Mouse (Mus musculus) neural tube, embryonic 12.5 days (tissue): ENCODE data around the gene Trim45. TPM values are rescaled to one million over a fixed set of nuclear protein-coding genes. Genes with fewer than 3 reads are reported as not detected.

ENCODE experiments used
- ATAC-seq: fragments of 200-750 bp; cut with Nextera tagmentation; 2 replicates; pipeline ENCODE4 v1.8.0; 2017; ENCODE audit warnings: low read depth, mild to moderate bottlenecking, moderate TSS enrichment, moderate library complexity; ENCODE audit not compliant: low FRiP score
- H3K27ac ChIP-seq: fragments of 300-500 bp; sonication (generic); 2 replicates; pipeline ENCODE4 v1.5.1; 2016
- H3K27me3 ChIP-seq: fragments of 300-500 bp; sonication (generic); replicated peaks from 2 replicates; pipeline ENCODE4 v1.6.1; 2016; ENCODE audit warnings: mild to moderate bottlenecking
- H3K36me3 ChIP-seq: fragments of 300-500 bp; sonication (generic); 2 replicates; pipeline ENCODE4 v1.6.1; 2016; ENCODE audit warnings: mild to moderate bottlenecking
- H3K4me1 ChIP-seq: fragments of 300-500 bp; sonication (generic); 2 replicates; pipeline ENCODE4 v1.6.1; 2016
- H3K4me2 ChIP-seq: fragments of 300-500 bp; sonication (generic); replicated peaks from 2 replicates; pipeline ENCODE4 v1.6.1; 2016; ENCODE audit warnings: mild to moderate bottlenecking
- H3K4me3 ChIP-seq: fragments of 300-500 bp; sonication (generic); 2 replicates; pipeline ENCODE4 v1.5.1; 2016
- H3K9ac ChIP-seq: fragments of 300-500 bp; sonication (generic); 2 replicates; pipeline ENCODE4 v1.6.1; 2016; ENCODE audit warnings: mild to moderate bottlenecking
- H3K9me3 ChIP-seq: fragments of 300-500 bp; sonication (generic); 2 replicates; pipeline ENCODE4 v1.6.1; 2016; ENCODE audit warnings: mild to moderate bottlenecking
- WGBS: fragments of 180-500 bp; shearing (Covaris S2); methylation state at CpG from one replicate; pipeline ENCODE4 v1.1.7; 2016; 5-methylcytosine and 5-hydroxymethylcytosine counted together
- polyA plus RNA-seq: library from polyadenylated mRNA; unstranded; fragments of >200 nt; fragmentation: Nextera tagmentation; extraction: Ambion mirVana; gene quantifications from 2 replicates; pipeline ENCODE4 v1.2.1, GENCODE M21; 2016

Trim45 gene
- polyA plus RNA-seq, 1 experiment from 2014 or later = 6.4 TPM

DNA sequence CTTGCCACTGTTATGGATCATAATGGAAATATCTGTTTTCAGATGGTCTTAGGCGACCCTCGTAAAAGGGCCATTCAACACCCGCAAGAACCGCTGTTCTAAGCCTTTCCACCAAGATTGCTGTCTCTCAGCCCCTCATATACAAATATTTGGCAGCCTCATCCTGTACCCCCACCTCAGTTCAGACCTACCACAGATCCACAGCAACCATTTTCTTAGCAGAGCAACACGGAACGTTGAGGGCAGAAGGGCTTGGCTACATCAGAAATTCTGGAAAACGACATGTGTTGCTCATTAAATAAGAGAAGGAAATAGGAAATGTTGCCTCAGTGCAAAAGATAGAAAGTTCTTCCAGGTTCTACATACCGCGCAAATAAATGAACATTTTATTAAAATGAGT lies 11.0 kb upstream of the Trim45 start:
- no peak overlapping the region for H3K4me3 ChIP-seq
- no peak for ATAC-seq
- 78% methylated on average over 9 of the region's 9 CpGs for WGBS
- no peaks in the 10 kb centered on the region for H3K27me3 ChIP-seq
- H3K9me3 ChIP-seq = no peaks in the 10 kb centered on the region
- no peak overlapping the region for H3K4me2 ChIP-seq
- H3K36me3 ChIP-seq = no peaks in the 10 kb centered on the region
- no peak overlapping the region for H3K9ac ChIP-seq
- H3K27ac ChIP-seq = no peak overlapping the region
- no peaks in the 10 kb centered on the region for H3K4me1 ChIP-seq

DNA sequence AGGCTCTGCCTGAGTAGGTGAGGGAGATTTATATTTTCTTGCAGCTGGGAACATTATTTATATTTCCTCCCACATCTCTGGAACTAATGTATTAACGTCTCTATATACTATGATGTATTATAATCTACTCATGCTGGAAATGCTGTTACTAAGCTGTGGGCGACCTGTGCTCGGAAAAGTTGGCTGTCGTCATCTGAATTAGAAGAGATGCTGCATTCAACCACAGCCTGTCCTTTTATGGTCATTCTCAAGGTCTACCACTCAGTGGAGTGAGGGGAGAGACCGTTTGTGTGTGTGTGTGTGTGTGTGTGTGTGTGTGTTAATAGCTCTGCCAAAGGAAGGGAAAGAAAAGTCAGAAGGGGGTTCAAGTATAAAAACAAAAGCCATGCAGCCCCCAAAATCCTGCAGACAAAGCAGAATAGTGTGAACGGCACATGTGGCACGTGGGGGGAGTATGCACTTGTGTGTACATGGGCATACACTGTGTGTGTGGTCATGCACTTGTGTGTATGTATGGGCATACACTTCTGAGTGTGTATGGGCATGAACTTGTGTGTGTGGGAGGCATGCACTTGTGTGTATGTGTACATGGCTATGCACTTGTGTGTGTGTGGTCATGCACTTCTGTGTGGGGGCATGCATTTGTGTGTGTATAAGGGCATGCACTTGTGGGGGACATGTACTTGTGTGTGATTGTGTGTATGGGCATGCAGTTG lies 10.3 kb upstream of the Trim45 start:
- no peak for ATAC-seq
- Histone ChIP-seq H3K4me1 (no peaks in the 10 kb centered on the region), H3K27me3 (no peaks in the 10 kb centered on the region), H3K9ac (no peak overlapping the region), H3K4me3 (no peak overlapping the region), H3K9me3 (no peaks in the 10 kb centered on the region), H3K36me3 (no peaks in the 10 kb centered on the region), H3K4me2 (no peak overlapping the region), H3K27ac (no peak overlapping the region)
- 73% methylated on average over 7 of the region's 7 CpGs for WGBS

DNA sequence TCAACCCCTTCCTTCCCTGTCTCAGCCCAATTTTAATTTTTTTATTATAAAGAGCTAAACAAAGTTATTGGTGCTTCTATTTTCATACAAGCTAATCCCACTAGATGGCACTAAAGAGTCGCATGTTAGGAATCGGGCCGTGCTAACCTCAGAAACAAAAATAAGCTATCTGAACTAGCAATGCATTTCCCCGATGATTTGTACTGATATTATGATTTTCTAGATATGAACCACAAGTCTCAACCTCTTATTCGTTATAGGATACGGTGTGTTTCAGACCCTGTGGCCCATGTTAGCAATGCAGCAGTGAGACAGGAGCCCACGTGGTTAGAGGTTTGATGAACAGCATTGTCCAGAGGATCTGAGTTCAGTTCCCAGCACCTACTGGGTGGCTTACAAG lies 5.2 kb upstream of the Trim45 start:
- ATAC-seq = no peak
- 29% methylated on average over 7 of the region's 7 CpGs for WGBS

DNA sequence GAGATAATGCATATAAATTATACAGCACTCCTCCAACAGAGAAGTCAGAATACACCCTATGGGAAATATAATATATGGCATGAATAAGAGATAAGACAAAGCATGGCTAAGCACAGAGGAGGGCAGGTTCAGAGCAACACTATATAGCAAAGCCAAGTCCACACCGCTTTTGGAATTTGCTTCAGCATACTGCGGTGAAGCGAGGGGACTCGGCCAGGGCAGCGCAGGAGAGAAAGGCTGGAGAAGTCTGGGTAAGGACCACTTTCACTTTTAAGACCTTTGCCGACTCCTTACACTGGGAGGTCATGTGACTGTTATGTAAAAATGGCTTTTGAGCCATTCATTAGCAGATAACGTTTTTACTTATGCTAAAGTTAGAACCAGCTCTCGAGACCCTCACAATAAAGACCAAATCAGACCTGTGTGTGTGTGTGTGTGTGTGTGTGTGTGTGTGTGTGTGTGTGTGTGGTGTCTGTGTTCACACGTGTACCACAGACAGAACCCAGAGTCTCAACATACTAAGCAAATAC lies 1.3 kb upstream of the Trim45 start:
- WGBS = 82% methylated on average over 9 of the region's 9 CpGs

More for the DNA sequence above, 5.2 kb upstream of the Trim45 start:
- no peak overlapping the region for H3K9ac ChIP-seq
- H3K36me3 ChIP-seq = no peaks in the 10 kb centered on the region
- no peaks in the 10 kb centered on the region for H3K4me1 ChIP-seq
- no peak overlapping the region for H3K27ac ChIP-seq
- H3K9me3 ChIP-seq = no peaks in the 10 kb centered on the region
- H3K4me2 ChIP-seq = no peak overlapping the region
- no peak overlapping the region for H3K4me3 ChIP-seq
- no peaks in the 10 kb centered on the region for H3K27me3 ChIP-seq

DNA sequence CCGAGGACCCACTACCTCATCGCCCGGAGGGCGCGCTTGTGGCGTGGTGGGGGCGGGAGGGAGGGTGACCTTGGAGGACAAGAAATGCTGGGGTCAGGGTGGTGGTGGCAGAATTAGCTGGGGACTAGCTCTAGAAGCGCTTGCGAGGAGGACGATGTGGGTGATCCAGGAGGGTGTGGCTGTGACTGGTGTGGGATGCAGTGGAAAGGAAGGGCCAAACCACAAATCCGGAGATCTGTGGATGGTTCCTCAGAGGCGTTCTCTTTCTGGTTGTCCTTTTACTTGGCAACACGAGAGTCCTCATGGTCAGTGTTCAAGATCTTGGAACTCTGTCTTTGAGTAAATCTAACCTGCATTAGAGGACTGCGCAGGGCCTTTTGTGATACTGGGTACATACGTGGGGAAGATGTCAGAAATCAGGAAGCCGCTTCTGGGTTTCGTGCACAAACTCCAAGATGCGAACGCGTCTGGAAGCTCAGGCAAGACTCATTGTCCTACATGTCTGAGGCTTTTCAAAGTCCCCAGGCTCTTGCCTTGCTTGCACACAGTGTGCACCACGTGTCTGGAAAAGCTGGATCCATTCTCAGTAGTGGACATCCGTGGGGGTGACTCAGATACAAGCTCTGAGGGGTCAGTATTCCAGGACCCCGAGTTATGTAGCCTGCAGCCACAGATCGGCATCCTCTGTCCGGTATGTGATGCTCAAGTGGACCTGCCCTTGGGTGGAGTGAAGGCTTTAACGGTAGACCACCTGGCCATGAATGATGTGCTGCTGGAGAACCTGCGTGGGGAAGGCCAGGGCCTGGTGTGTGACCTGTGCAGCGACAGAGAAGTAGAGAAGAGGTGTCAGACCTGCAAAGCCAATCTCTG lies 739 bp downstream of the Trim45 start:
- Histone ChIP-seq H3K9me3 (no peaks in the 10 kb centered on the region), H3K4me2 (peak overlapping the region; percentile 58), H3K27me3 (no peaks in the 10 kb centered on the region), H3K9ac (peak overlapping the region; percentile 70), H3K27ac (no peak overlapping the region), H3K36me3 (peaks cover 7% of the 10 kb centered on the region; the same call in 1 of the 2 replicates), H3K4me3 (peak overlapping the region; percentile 57), H3K4me1 (peaks cover 42% of the 10 kb centered on the region)
- peak; percentile 65 for ATAC-seq
- 42% methylated on average over 28 of the region's 28 CpGs for WGBS

More for the DNA sequence above, 1.3 kb upstream of the Trim45 start:
- no peak overlapping the region for H3K9ac ChIP-seq
- no peaks in the 10 kb centered on the region for H3K9me3 ChIP-seq
- H3K36me3 ChIP-seq = peaks cover 5% of the 10 kb centered on the region; the same call in 1 of the 2 replicates
- H3K27ac ChIP-seq = no peak overlapping the region
- no peaks in the 10 kb centered on the region for H3K27me3 ChIP-seq
- H3K4me3 ChIP-seq = no peak overlapping the region
- no peak overlapping the region for H3K4me2 ChIP-seq
- no peak for ATAC-seq
- H3K4me1 ChIP-seq = peaks cover 25% of the 10 kb centered on the region

DNA sequence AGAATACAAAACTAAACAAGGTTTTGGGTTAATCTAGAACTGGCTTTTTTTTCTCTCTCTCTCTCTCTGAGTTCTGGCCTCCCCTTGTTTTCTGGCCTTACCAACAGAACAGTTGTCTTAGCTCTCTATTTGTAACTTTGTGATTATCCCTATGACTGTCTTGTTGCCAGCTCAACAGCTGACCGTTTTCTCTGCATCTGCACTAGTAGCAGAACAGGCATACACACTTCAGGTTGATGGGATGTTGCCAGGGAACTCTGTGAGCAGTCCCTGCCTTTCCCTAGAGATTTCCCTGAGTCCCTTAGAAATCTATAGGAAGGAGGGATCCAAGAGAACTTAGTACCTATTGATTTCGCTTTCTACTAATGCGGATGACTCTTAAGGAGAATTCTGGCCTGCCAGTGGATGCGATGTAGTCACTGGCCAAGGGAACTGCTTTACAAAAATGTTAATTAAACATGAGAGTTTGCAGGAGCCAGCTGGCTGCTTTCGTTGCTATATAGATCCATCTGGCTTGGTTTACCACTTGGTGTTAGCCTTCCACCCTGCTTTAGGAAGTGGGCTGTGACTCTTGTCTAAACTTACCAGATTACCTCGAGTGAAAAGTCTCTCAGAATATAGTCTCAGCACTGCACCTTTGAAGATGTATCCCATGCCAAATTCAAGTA lies 2.2 kb downstream of the Trim45 start:
- H3K27me3 ChIP-seq = no peaks in the 10 kb centered on the region
- H3K9me3 ChIP-seq = no peaks in the 10 kb centered on the region
- ATAC-seq = no peak
- H3K4me2 ChIP-seq = 0 out of 2 replicates have a peak overlapping the region, but pooled peaks have one; percentile 58
- no peak overlapping the region for H3K27ac ChIP-seq
- 79% methylated on average over 6 of the region's 6 CpGs for WGBS
- H3K4me3 ChIP-seq = no peak overlapping the region
- H3K36me3 ChIP-seq = peaks cover 19% of the 10 kb centered on the region
- H3K9ac ChIP-seq = no peak overlapping the region
- peaks cover 42% of the 10 kb centered on the region for H3K4me1 ChIP-seq

DNA sequence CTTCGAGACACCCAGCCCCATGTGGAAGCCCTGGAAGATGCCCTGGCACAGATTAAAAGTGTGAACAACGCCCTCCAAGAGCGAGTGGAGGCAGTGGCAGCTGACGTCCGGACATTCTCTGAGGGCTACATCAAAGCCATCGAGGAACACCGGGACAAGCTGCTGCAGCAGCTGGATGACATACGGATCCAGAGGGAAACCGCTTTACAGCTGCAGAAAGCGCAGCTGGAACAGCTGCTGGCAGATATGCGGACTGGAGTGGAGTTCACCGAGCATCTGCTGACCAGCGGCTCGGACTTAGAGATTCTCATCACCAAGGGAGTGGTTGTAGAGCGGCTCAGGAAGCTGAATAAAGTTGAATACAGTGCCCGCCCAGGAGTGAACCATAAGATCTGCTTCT lies 3.2 kb downstream of the Trim45 start:
- Histone ChIP-seq H3K4me1 (peaks cover 42% of the 10 kb centered on the region), H3K4me2 (no peak overlapping the region), H3K9ac (0 out of 2 replicates have a peak overlapping the region, but pooled peaks have one; percentile 8), H3K27ac (no peak overlapping the region), H3K36me3 (peaks cover 24% of the 10 kb centered on the region), H3K9me3 (no peaks in the 10 kb centered on the region), H3K4me3 (no peak overlapping the region), H3K27me3 (no peaks in the 10 kb centered on the region)
- 86% methylated on average over 16 of the region's 16 CpGs for WGBS
- no peak for ATAC-seq

DNA sequence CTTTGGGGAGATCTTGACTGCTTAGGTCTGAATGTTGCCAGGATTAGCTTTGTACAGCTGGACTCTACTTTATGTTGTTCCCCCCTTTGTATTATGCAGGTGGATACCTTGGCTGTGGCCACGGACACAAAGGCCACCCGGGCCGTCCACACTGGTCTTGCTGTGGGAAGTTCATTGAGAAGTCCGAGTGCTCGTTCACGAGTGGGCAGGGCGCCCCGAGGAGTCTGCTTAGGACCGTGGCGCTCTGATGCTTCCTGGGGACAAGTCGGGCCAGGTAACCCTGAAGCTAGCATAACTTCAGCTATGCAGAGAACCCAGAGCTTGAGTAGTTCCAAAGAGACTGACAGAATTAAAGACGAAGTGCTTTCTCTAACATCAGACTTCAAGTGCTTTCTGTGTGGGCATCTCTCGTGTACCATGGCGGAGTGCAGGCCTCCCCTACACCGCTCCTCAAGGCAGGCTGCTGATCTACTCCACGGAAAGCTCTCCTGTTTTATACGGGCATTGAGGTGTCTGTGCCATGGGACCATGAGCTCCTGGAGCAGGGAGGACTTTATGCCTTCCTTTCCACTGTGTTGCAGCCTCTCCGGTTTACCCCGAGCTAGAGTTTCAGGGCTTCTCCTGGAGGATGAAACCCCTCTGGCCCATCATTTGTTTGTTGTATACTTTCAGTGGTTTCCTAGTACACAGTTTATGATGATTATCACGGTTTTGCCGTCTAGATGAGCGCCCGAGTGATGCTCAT lies 9.5 kb downstream of the Trim45 start:
- H3K4me3 ChIP-seq = no peak overlapping the region
- WGBS = 95% methylated on average over 23 of the region's 23 CpGs
- no peak overlapping the region for H3K27ac ChIP-seq
- no peaks in the 10 kb centered on the region for H3K27me3 ChIP-seq
- peaks cover 9% of the 10 kb centered on the region; the same call in 1 of the 2 replicates for H3K4me1 ChIP-seq
- H3K36me3 ChIP-seq = peaks cover 56% of the 10 kb centered on the region
- no peak overlapping the region for H3K4me2 ChIP-seq
- ATAC-seq = no peak
- H3K9me3 ChIP-seq = no peaks in the 10 kb centered on the region
- H3K9ac ChIP-seq = no peak overlapping the region

DNA sequence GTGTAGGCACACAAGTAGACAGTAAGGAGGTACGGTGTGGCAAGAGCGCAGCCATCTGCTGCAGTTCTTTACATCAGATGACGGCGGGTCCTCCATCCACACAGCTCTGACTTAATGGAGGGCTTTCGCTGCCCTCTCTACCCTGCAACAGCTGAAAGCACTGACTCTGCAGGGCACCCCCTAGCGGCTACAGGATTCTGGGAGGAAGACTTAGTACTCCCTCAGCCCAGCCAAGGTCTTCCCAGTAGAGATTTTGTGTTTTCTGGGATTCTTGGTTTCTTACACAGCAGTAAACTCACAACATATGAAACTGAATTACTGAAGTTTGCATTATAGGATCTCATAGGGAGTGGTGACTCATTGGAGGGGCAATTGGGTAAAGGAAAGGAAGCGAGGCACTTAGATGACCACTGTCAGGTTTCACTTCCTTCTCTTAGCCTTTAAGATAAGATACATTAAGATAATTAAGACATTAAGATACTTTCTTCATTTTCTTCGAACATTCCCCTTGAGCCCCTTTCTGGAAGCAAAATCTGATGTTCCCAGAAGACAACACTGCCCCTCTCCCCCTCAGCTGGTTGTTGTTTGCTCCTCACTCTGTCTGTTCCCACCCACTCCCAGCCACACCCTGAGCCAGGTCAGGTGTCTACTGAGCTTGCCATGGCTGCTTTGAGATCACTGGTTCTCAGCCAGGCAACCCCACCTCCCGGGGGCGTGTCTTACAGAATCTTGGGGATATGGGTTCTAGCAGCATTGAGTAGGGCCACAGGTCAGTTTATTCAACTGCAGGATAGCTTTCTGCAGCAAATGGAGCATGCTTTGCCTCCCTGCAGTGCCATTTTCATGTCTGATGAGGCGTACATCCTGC lies 10.3 kb downstream of the Trim45 start:
- Histone ChIP-seq H3K4me3 (no peak overlapping the region), H3K27me3 (no peaks in the 10 kb centered on the region), H3K4me2 (no peak overlapping the region), H3K4me1 (0 out of 2 replicates have a peak, but pooled peaks cover under 1% of the 10 kb centered on the region), H3K27ac (no peak overlapping the region), H3K36me3 (peaks cover 57% of the 10 kb centered on the region), H3K9me3 (no peaks in the 10 kb centered on the region), H3K9ac (no peak overlapping the region)
- 71% methylated on average over 11 of the region's 11 CpGs for WGBS
- ATAC-seq = no peak

DNA sequence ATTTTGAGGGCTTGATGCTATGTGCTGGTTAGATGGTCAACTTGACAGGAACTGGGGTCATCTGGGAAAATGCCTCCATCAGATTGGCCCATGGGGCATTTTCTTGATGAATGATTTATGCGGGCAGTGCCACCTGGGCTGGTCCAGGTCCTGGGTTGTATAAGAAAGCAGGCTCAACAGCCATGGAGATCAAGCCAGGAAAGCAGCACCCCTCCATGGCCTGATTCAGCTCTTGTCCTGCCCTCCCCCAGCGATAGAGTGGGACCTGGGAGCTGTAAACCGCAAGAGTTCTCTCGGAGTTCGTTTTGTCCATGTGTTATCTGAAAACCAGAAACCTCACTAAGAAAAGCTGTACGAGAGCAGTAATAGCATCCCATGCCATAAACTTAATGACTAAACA lies 13.5 kb downstream of the Trim45 start:
- no peak for ATAC-seq
- Histone ChIP-seq H3K4me1 (no peaks in the 10 kb centered on the region), H3K4me3 (no peak overlapping the region), H3K27me3 (no peaks in the 10 kb centered on the region), H3K27ac (no peak overlapping the region), H3K36me3 (peaks cover 62% of the 10 kb centered on the region), H3K9me3 (no peaks in the 10 kb centered on the region), H3K4me2 (no peak overlapping the region), H3K9ac (no peak overlapping the region)
- WGBS = 62% methylated on average over 6 of the region's 6 CpGs

DNA sequence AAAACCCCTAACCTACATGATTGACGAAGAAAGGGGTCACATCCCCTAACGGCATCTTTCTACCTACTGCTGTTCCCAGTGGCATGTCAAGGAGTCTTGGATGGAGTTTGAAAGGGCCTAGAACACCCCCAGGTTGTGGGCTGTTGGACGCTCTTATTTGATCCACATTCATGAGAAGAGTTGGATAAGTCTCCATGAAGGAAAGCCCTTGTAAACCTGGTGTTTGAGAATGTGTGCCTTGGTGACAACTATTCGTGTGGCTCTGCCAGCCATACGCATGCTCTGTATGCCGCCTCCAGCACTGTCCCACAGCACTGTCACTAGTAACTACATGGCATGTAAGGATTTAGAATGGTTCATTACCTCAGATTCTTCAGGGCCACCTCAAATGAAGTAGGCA lies 14.2 kb downstream of the Trim45 start:
- Histone ChIP-seq H3K36me3 (peaks cover 67% of the 10 kb centered on the region), H3K27me3 (no peaks in the 10 kb centered on the region), H3K9me3 (no peaks in the 10 kb centered on the region), H3K4me1 (no peaks in the 10 kb centered on the region), H3K4me3 (no peak overlapping the region), H3K4me2 (no peak overlapping the region), H3K9ac (no peak overlapping the region), H3K27ac (no peak overlapping the region)
- 97% methylated on average over 6 of the region's 6 CpGs for WGBS
- no peak for ATAC-seq
